Mouse (Mus musculus): ENCODE results near the gene Gm11032. TPM values are rescaled to one million over a fixed set of nuclear protein-coding genes. Genes with fewer than 3 reads are reported as not detected.
"Not testable (repeated sequence)": the region's sequence is repeated elsewhere in the genome, so short reads cannot be mapped to it uniquely, and the experiment has no call there.

Gene Gm11032
- polyA plus RNA-seq, 1 experiment from 2014 or later, result not detected

GRCm38 (mm10) chr11:4638261-4638660 lies 18.4 kb downstream of the Gm11032 start:
- H3K4me1 ChIP-seq (replicated peaks; ENCODE audit: control insufficient read depth, insufficient read depth), result peaks cover 3% of the 10 kb centered on the region; the same call in 1 of the 2 replicates
- H3K27ac ChIP-seq (replicated peaks), result peak overlapping the region; percentile 94
- TF ChIP-seq EP300 (optimal IDR thresholded peaks at IDR 0.05), result no peak
- TF ChIP-seq CTCF (IDR thresholded peaks at IDR 0.05; ENCODE audit: low read depth), result no peak
- peak overlapping the region; percentile 80 for H3K4me2 ChIP-seq (replicated peaks; ENCODE audit: low read depth)
- no peak for DNase-seq (ENCODE audit: low spot score)
- WGBS, result 16% methylated on average over 7 of the region's 7 CpGs
- H3K9ac ChIP-seq (ENCODE audit: low read length), result peak overlapping the region; percentile 80
- H3K27me3 ChIP-seq (ENCODE audit: control insufficient read depth, insufficient read depth, low read length), result no peaks in the 10 kb centered on the region
- H3K4me3 ChIP-seq (ENCODE audit: low read depth, low read length), result peak overlapping the region; percentile 78
- H3K9me3 ChIP-seq (ENCODE audit: control insufficient read depth, low read length), result no peaks in the 10 kb centered on the region
- 0 out of 2 replicates have a peak, but pooled peaks cover 2% of the 10 kb centered on the region for H3K36me3 ChIP-seq (ENCODE audit: control insufficient read depth, insufficient read depth, low read length)
- ATAC-seq (ENCODE audit: low FRiP score, low TSS enrichment), result peak; percentile 11; the same call in 1 of the 2 replicates

GRCm38 (mm10) chr11:4641185-4641584 lies 21.3 kb downstream of the Gm11032 start:
- DNase-seq (ENCODE audit: low spot score), result no peak
- no peak for ATAC-seq (ENCODE audit: low FRiP score, low TSS enrichment)
- Histone ChIP-seq H3K36me3 (ENCODE audit: control insufficient read depth, insufficient read depth, low read length) (0 out of 2 replicates have a peak, but pooled peaks cover 2% of the 10 kb centered on the region), H3K4me3 (ENCODE audit: low read depth, low read length) (no peak overlapping the region), H3K27me3 (ENCODE audit: control insufficient read depth, insufficient read depth, low read length) (no peaks in the 10 kb centered on the region), H3K9ac (ENCODE audit: low read length) (no peak overlapping the region), H3K4me2 (replicated peaks; ENCODE audit: low read depth) (no peak overlapping the region), H3K4me1 (replicated peaks; ENCODE audit: control insufficient read depth, insufficient read depth) (peaks cover 3% of the 10 kb centered on the region; the same call in 1 of the 2 replicates), H3K9me3 (ENCODE audit: control insufficient read depth, low read length) (no peaks in the 10 kb centered on the region), H3K27ac (replicated peaks) (no peak overlapping the region)
- TF ChIP-seq EP300 (optimal IDR thresholded peaks at IDR 0.05) (no peak), CTCF (IDR thresholded peaks at IDR 0.05; ENCODE audit: low read depth) (no peak)

- no peak overlapping the region for H3K27ac ChIP-seq (replicated peaks)
- H3K27me3 ChIP-seq (ENCODE audit: control insufficient read depth, insufficient read depth, low read length), result no peaks in the 10 kb centered on the region
- H3K4me2 ChIP-seq (replicated peaks; ENCODE audit: low read depth), result no peak overlapping the region
- no peaks in the 10 kb centered on the region for H3K4me1 ChIP-seq (replicated peaks; ENCODE audit: control insufficient read depth, insufficient read depth)
- ATAC-seq (ENCODE audit: low FRiP score, low TSS enrichment), result no peak; the same call in 1 of the 2 replicates
- no peaks in the 10 kb centered on the region for H3K9me3 ChIP-seq (ENCODE audit: control insufficient read depth, low read length)
- no peak for DNase-seq (ENCODE audit: low spot score)
- peaks cover 10% of the 10 kb centered on the region for H3K36me3 ChIP-seq (ENCODE audit: control insufficient read depth, insufficient read depth, low read length)
- TF ChIP-seq CTCF (IDR thresholded peaks at IDR 0.05; ENCODE audit: low read depth) (no peak), EP300 (optimal IDR thresholded peaks at IDR 0.05) (no peak)
- no peak overlapping the region for H3K9ac ChIP-seq (ENCODE audit: low read length)
- 60% methylated on average over 5 of the region's 5 CpGs for WGBS
- no peak overlapping the region for H3K4me3 ChIP-seq (ENCODE audit: low read depth, low read length)
Measured at GRCm38 (mm10) chr11:4643722-4644121, 23.9 kb downstream of the Gm11032 start.

- H3K9ac ChIP-seq (ENCODE audit: low read length); H3K4me2 ChIP-seq (replicated peaks; ENCODE audit: low read depth); H3K4me1 ChIP-seq (replicated peaks; ENCODE audit: control insufficient read depth, insufficient read depth); H3K36me3 ChIP-seq (ENCODE audit: control insufficient read depth, insufficient read depth, low read length); H3K9me3 ChIP-seq (ENCODE audit: control insufficient read depth, low read length); DNase-seq (ENCODE audit: low spot score); H3K27ac ChIP-seq (replicated peaks); H3K4me3 ChIP-seq (ENCODE audit: low read depth, low read length); ATAC-seq (ENCODE audit: low FRiP score, low TSS enrichment); H3K27me3 ChIP-seq (ENCODE audit: control insufficient read depth, insufficient read depth, low read length): not testable (repeated sequence)
- WGBS, result 95% methylated on average over 4 of the region's 6 CpGs
Measured at GRCm38 (mm10) chr11:4645180-4645579, 25.3 kb downstream of the Gm11032 start.

- no peak overlapping the region for H3K27ac ChIP-seq (replicated peaks)
- H3K9me3 ChIP-seq (ENCODE audit: control insufficient read depth, low read length), result no peaks in the 10 kb centered on the region
- WGBS, result 67% methylated on average over 9 of the region's 9 CpGs
- H3K4me2 ChIP-seq (replicated peaks; ENCODE audit: low read depth), result no peak overlapping the region
- H3K36me3 ChIP-seq (ENCODE audit: control insufficient read depth, insufficient read depth, low read length), result peaks cover 8% of the 10 kb centered on the region
- H3K9ac ChIP-seq (ENCODE audit: low read length), result no peak overlapping the region
- TF ChIP-seq CTCF (IDR thresholded peaks at IDR 0.05; ENCODE audit: low read depth), result no peak
- no peak for TF ChIP-seq EP300 (optimal IDR thresholded peaks at IDR 0.05)
- H3K4me3 ChIP-seq (ENCODE audit: low read depth, low read length), result no peak overlapping the region
- H3K4me1 ChIP-seq (replicated peaks; ENCODE audit: control insufficient read depth, insufficient read depth), result no peaks in the 10 kb centered on the region
- no peak for DNase-seq (ENCODE audit: low spot score)
- no peaks in the 10 kb centered on the region for H3K27me3 ChIP-seq (ENCODE audit: control insufficient read depth, insufficient read depth, low read length)
- no peak for ATAC-seq (ENCODE audit: low FRiP score, low TSS enrichment)
Measured at GRCm38 (mm10) chr11:4646409-4646808, 26.5 kb downstream of the Gm11032 start.

GRCm38 (mm10) chr11:4659818-4660217 lies 40.0 kb downstream of the Gm11032 start:
- DNase-seq (ENCODE audit: low spot score), result no peak
- ATAC-seq (ENCODE audit: low FRiP score, low TSS enrichment), result peak; percentile 73
- Histone ChIP-seq H3K4me1 (replicated peaks; ENCODE audit: control insufficient read depth, insufficient read depth) (no peaks in the 10 kb centered on the region), H3K27me3 (ENCODE audit: control insufficient read depth, insufficient read depth, low read length) (no peaks in the 10 kb centered on the region), H3K4me3 (ENCODE audit: low read depth, low read length) (no peak overlapping the region), H3K4me2 (replicated peaks; ENCODE audit: low read depth) (no peak overlapping the region), H3K27ac (replicated peaks) (peak overlapping the region; percentile 45; the same call in 1 of the 2 replicates), H3K9ac (ENCODE audit: low read length) (no peak overlapping the region), H3K36me3 (ENCODE audit: control insufficient read depth, insufficient read depth, low read length) (peaks cover 3% of the 10 kb centered on the region; the same call in 1 of the 2 replicates), H3K9me3 (ENCODE audit: control insufficient read depth, low read length) (no peaks in the 10 kb centered on the region)
- TF ChIP-seq EP300 (optimal IDR thresholded peaks at IDR 0.05) (no peak), CTCF (IDR thresholded peaks at IDR 0.05; ENCODE audit: low read depth) (no peak)
- WGBS, result 55% methylated on average over 1 of the region's 1 CpGs

Measured in stomach, postnatal 0 days (tissue).